Mouse (Mus musculus): Measurements from ENCODE around the gene Zwilch. TPM values are rescaled to one million over a fixed set of nuclear protein-coding genes. Genes with fewer than 3 reads are reported as not detected.

Zwilch gene
- total and polyA plus RNA-seq, 3 experiments: 49.3 to 74.1 (median 72.8) TPM

GRCm38 (mm10) chr9:64087461-64088235 lies 85.3 kb downstream of the Zwilch start:
- DNase-seq (ENCODE audit: extremely low read depth): peak; percentile 82
- H3K36me3 ChIP-seq (replicated peaks in 1 of 2; ENCODE audit: control insufficient read depth in 1 of 2, insufficient read depth in 1 of 2, low read length in 1 of 2): no peaks in the 10 kb centered on the region
- H3K9me3 ChIP-seq (replicated peaks; ENCODE audit: low read length): peaks cover 3% of the 10 kb centered on the region
- dilution Hi-C loops (cut with MboI; ENCODE audit: extremely low pct_ligation_motif_present, extremely low pct_unique_long_range_greater_than_20kb, low sequenced_read_pairs) (no loop called here), in situ Hi-C loops (cut with MboI; ENCODE audit: low pct_ligation_motif_present, low pct_unique_long_range_greater_than_20kb, low sequenced_read_pairs) (loop anchor here (5.0 kb wide), 1 partner anchor 90 kb away; no protein-coding TSS in a partner anchor)
- no peaks in the 10 kb centered on the region for H3K27me3 ChIP-seq (replicated peaks)
- no peak overlapping the region for H3K4me3 ChIP-seq (replicated peaks in 1 of 3; ENCODE audit: low read depth in 2 of 3, low read length in 2 of 3, poor library complexity in 1 of 3)
- no peak for TF ChIP-seq MAFK (IDR thresholded peaks at IDR 0.05; ENCODE audit: insufficient replicate concordance, low read length)
- peak; percentile 94 to 97 for TF ChIP-seq CTCF (conservative IDR thresholded peaks at IDR 0.05 in 1 of 2, IDR thresholded peaks at IDR 0.05 in 1 of 2; ENCODE audit: low read depth in 2 of 2, low read length in 2 of 2)
- TF ChIP-seq CHD1 (IDR thresholded peaks at IDR 0.05; ENCODE audit: low read depth, low read length): no peak
- TF ChIP-seq MYC (IDR thresholded peaks at IDR 0.05; ENCODE audit: low read depth, low read length): peak; percentile 37; the same call in 1 of the 2 replicates
- TF ChIP-seq NRF1 (IDR thresholded peaks at IDR 0.05; ENCODE audit: low read depth, low read length): no peak
- TF ChIP-seq HCFC1 (IDR thresholded peaks at IDR 0.05; ENCODE audit: low read depth, low read length): no peak; the same call in 1 of the 2 replicates
- 0 out of 2 replicates have a peak, but pooled peaks have one; percentile 28 for TF ChIP-seq IRF4 (IDR thresholded peaks at IDR 0.05; ENCODE audit: low read depth, low read length)
- TF ChIP-seq KAT2A (IDR thresholded peaks at IDR 0.05; ENCODE audit: insufficient replicate concordance, low read length): no peak
- no peak for TF ChIP-seq MAZ (IDR thresholded peaks at IDR 0.05; ENCODE audit: low read depth, low read length)
- peak; percentile 18; the same call in 1 of the 2 replicates for TF ChIP-seq MAX (IDR thresholded peaks at IDR 0.05; ENCODE audit: low read length)
- no peak for TF ChIP-seq EP300 (IDR thresholded peaks at IDR 0.05; ENCODE audit: low read length)
- TF ChIP-seq USF1 (IDR thresholded peaks at IDR 0.05; ENCODE audit: low read depth, low read length): no peak
- TF ChIP-seq BHLHE40 (IDR thresholded peaks at IDR 0.05; ENCODE audit: low read depth, low read length): no peak
- peak; percentile 97 for TF ChIP-seq RAD21 (IDR thresholded peaks at IDR 0.05; ENCODE audit: low read depth, low read length)
- no peak for TF ChIP-seq POLR2A (IDR thresholded peaks at IDR 0.05; ENCODE audit: low read depth, low read length)
- TF ChIP-seq ZNF384 (IDR thresholded peaks at IDR 0.05; ENCODE audit: low read depth, low read length): no peak
- TF ChIP-seq E2F4 (IDR thresholded peaks at IDR 0.05; ENCODE audit: insufficient replicate concordance, low read depth, low read length): no peak
- no peak for TF ChIP-seq JUN (IDR thresholded peaks at IDR 0.05; ENCODE audit: insufficient read depth, low read depth, low read length)
- no peak for TF ChIP-seq ETS1 (conservative IDR thresholded peaks at IDR 0.05; ENCODE audit: low read depth, low read length)
- TF ChIP-seq ZC3H11A (IDR thresholded peaks at IDR 0.05; ENCODE audit: low read depth, low read length): peak; percentile 75
- TF ChIP-seq MEF2A (IDR thresholded peaks at IDR 0.05; ENCODE audit: borderline replicate concordance, low read depth, low read length): no peak; the same call in 1 of the 2 replicates
- peak; percentile 95 for TF ChIP-seq SMC3 (IDR thresholded peaks at IDR 0.05; ENCODE audit: low read depth, low read length)
- no peak for TF ChIP-seq TBP (conservative IDR thresholded peaks at IDR 0.05; ENCODE audit: low read depth, low read length)
- TF ChIP-seq GABPA (IDR thresholded peaks at IDR 0.05; ENCODE audit: insufficient replicate concordance, low read depth, low read length): no peak
- TF ChIP-seq UBTF (IDR thresholded peaks at IDR 0.05; ENCODE audit: low read depth, low read length): no peak
- TF ChIP-seq CHD2 (IDR thresholded peaks at IDR 0.05; ENCODE audit: low read length): no peak
- TF ChIP-seq SIN3A (IDR thresholded peaks at IDR 0.05; ENCODE audit: low read length): no peak
- TF ChIP-seq ZMIZ1 (IDR thresholded peaks at IDR 0.05; ENCODE audit: low read depth, low read length): no peak
- no peak for TF ChIP-seq POLR2AphosphoS2 (IDR thresholded peaks at IDR 0.05; ENCODE audit: low read depth, low read length)
- no peak for TF ChIP-seq JUND (conservative IDR thresholded peaks at IDR 0.05; ENCODE audit: low read depth, low read length)
- no peak for TF ChIP-seq RCOR1 (conservative IDR thresholded peaks at IDR 0.05; ENCODE audit: low read depth, low read length)
- no peak for TF ChIP-seq PAX5 (IDR thresholded peaks at IDR 0.05; ENCODE audit: low read length)
- TF ChIP-seq MXI1 (IDR thresholded peaks at IDR 0.05; ENCODE audit: low read depth, low read length): no peak
- peak; percentile 29; the same call in 1 of the 2 replicates for TF ChIP-seq NELFE (IDR thresholded peaks at IDR 0.05; ENCODE audit: low read depth, low read length)
- no peak for TF ChIP-seq USF2 (conservative IDR thresholded peaks at IDR 0.05; ENCODE audit: low read depth, low read length)
- no peak overlapping the region for H3K4me2 ChIP-seq (ENCODE audit: insufficient read depth, low read depth, poor library complexity, severe bottlenecking)
- H3K27ac ChIP-seq (ENCODE audit: insufficient read depth, low read depth): no peak overlapping the region
- H3K4me1 ChIP-seq (ENCODE audit: control insufficient read depth in 1 of 2, insufficient read depth in 2 of 2): peaks cover 16 to 29% of the 10 kb centered on the region in 2 experiments
- H3K9ac ChIP-seq (ENCODE audit: insufficient read depth, low read depth): no peak overlapping the region
- H3K79me2 ChIP-seq (replicated peaks; ENCODE audit: control insufficient read depth, extremely low read depth, insufficient read depth, poor library complexity, severe bottlenecking): no peaks in the 10 kb centered on the region
